Mouse (Mus musculus) CD8-positive naive resting alpha-beta T cell, adult 2 months (primary cell): Measurements from ENCODE around the gene Tmem30b.
"Not testable (repeated sequence)": the region's sequence is repeated elsewhere in the genome, so short reads cannot be mapped to it uniquely, and the experiment has no call there.

Source experiments
- DNase-seq, 2 experiments: peaks; one replicate each; pipeline ENCODE4 v3.0.0; 2022; ENCODE audit warnings: low read depth in 2 of 2, low spot score in 2 of 2

Tmem30b gene

DNA sequence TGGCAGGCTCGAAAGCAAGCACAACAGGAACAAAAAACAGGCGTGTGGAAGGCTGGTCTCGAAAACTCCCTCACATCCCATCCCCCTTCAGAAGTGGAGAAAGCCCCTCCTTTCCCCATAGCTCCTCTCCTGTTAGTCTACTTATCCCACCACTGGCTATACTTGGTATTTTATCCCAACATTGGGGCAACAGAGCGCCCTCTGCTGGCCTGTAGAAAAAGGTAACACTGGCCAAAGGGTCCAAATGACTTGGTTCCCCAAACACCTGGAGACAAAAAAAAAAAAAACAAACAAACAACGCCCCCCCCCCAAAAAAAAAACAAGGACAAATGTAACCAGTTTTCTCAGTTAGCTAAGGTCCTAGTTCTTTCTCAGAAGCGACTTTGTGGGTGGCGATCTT, 13.9 kb upstream of the Tmem30b start:
- DNase-seq = no peak

DNA sequence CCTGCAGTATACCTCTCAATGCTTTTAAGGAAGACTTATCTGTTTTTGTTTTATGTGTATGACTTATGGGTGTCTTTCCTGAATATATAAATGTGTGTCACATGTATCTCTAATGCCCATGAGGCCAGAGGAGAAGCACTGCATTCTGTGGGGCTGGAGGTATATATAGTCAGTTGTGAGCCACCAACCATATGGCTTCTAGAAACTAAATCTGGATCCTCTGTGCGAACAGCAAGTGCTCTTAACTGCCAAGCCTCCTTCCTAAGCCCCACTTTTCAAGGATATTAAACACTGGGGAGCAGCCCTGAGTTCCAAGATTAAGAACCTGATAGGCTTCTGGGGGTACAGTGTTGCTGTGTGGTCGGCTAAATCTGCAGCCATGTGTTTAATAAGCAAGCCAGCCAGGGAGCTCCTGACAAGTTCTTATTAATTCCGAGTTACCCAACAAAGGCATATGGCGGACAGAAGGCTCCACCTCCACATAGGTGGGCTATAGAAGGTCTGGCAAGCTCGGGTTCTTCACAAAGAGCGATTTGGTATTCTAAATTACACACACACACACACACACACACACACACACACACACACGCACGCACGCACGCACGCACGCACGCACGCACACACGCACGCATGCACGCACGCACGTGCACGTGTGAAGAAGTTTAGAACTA, 12.5 kb upstream of the Tmem30b start:
- no peak for DNase-seq

DNA sequence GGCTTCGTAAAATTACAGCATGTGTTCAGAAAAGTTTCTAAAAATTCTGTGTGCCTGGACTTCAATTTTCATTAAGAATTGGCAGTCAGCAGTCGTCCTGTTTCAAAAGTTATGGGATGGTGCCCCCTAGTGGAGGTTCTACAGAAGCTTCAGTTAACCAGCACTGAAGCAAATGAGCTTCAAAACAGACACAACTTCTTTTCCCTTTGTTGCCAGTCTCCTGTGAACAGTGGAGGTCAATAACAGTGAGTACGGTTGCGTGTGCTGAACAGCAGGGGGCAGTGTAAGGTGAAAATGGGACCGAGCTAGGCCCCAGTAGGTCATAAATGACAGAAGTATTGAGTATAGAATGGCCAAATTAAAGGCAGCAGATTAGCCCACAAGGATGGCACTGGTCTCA, 8.0 kb upstream of the Tmem30b start:
- peak; percentile 63 to 71 for DNase-seq

DNA sequence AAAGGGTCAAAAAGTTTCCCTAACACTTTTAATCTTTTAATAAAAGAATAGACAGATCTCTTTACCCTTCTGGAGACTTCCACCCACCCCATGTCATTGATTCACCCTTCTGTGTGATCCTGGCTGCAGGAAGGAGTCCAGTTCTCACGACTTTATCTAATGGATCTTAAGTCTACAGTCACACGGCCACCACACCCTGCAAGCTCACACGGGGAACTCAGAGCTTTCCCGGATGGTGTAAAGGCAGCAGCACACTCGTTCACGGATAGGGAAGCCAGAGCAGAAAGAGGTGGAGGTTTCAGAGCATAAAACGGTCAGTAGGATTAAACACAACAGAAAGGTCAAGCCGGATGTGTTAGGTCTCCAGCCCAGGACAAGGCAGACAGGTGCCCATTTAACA, 2.1 kb upstream of the Tmem30b start:
- DNase-seq = no peak

DNA sequence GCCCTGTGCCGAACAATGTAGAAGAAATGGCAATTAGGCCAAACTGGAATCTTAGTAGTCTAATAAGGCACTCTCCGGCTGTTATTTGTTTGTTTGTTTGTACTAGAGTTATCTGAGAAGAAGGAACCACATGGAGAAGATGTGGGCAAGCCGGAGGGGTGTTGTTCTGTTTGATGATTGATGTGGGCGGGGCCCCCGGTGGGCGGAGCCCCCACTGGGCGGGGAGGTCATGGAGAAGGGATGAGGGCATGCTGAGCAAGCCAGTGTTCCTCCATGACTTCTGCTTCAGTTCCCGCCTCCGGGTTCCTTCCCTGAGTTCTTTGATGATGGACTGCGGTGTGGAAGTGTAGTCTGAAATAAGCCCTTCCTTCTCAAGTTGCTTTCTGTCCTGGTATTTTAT, 1.5 kb upstream of the Tmem30b start:
- no peak for DNase-seq

DNA sequence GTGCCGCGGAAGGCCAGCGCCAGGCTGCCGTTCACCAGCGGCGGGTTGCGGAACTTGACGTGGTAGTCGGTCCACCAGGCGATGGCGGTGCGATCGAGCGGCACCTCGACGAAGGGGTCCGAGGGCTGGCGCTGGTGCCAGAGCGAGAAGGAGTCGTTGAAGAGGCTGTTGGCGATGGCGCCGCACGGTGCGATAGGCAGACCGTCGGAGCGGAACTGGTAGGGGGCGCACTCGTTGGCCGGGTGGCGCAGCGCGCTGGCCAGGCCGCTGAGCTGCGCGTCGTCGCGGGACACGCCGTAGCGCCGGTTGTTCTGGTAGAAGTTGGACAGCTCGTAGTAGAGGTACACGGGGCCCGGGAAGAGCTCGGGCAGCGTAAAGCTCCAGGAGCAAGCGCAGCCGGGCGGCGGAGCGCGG, 513 bp downstream of the Tmem30b start:
- DNase-seq = peak; percentile 18 to 39

DNA sequence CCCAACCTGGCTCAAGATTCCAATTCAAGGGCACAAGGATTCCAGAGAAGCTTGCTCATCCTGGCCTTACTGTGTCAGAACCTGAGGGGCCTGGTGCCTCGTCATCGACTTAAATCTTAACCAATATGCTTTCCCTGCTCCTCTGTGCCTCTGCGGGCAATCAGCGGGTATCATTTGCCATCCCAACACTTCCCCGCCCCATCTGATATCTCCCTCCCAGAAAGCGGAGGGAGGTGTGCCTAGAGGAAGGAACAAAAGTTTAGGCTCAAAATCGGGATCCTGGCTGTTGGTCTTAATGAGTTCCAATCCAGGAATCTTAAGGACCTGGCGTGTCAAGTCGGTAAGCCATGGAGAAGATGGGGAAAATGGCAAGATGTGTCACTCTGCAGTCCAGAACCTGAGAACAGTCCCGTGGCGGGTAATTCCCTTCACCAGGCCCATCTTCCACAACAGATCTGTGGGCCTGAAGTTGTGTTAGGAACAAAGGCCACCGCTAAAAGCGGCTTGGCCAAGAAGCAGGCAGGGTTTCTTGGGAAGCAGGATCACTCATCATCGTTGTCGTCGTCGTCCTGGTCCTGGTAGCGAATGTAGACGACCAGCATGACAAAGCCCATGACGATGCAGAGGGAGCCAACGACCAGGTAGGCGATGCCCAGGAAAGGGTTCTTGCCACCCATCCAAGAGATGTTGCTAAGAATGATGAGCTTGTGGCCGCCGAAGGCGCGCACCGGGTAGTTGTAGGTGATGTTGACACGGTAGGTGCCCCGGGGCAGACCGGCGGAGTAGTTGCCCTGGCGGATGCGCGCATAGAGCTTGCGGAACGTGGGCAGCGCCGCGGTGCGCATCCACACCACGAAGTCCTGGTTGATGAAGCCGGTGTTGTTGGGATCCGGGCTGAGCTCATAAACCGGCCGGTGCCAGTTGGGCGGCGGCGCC, 1.2 kb downstream of the Tmem30b start:
- peak in 1 of 2 experiments; percentile 17 for DNase-seq

DNA sequence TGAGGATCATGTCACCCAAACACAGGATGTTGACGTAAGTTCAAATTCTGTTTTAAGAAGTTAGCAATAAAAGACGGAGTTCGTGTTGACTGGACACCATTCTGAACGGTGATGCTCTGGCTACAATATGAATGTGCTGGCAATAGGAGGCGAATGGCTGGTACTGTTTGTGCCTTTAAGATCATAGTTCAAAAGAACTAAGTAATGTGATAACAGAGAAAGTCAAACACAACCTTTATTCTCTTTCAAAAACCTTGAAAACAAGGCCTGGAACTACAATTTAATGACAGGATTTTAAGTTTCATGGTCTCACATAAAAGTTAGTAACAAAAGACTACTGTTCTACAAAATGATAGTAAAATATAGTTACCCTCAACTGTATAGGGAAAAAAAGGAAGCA, 3.0 kb downstream of the Tmem30b start:
- no peak for DNase-seq

DNA sequence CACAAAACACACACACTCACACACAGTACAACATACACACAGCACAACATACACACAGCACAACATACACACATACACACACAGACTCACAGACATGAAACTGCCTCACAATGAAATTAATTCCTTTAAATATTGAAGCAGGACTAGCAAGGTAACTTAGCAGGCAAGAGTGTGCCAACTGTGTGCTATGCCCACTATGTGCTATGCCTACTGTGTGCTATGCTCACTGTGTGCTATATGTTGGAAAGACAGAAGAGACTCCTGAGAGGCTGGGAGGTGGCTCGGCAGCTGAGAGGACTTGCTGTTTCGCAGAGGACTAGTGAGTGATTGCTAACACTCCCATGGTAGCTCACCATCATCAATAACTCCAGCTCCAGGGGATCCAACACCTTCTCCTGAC, 5.8 kb downstream of the Tmem30b start:
- no peak for DNase-seq

DNA sequence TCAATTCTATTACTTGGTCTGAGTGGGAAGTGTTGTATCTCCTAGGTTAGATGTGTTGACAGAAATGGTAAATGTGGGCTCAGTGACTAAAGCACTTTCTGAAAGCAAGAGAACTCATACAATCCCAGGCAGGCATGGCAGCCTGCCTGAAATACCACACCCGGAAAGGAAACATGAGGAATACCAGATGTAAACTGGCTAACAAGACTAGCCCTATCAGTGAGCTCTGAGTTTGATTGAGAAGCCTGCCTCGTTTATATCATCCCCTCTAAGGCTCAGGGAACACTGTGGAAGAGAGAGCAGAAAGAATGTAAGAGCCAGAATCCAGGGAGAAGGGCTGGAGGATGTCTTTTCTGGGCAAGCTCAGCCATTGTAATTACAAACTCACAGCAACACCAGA, 7.0 kb downstream of the Tmem30b start:
- DNase-seq = no peak

DNA sequence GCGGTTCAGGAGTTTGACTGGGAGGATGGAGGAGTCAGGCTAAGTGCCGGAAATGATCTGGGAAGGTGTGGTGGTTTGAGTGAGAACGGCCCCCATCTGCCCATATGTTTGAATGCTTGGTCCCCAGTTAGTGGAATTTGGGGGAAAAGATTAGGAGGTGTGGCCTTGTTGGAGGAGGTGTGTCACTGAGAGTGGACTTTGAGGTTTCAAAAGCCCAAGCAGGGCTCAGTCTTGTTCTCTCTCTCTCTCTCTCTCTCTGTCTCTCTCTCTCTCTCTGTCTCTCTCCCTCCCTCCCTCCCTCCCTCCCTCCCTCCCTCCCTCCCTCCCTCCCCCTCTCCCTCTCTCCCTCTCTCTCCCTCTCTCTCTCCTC, 8.1 kb downstream of the Tmem30b start:
- not testable (repeated sequence) for DNase-seq

DNA sequence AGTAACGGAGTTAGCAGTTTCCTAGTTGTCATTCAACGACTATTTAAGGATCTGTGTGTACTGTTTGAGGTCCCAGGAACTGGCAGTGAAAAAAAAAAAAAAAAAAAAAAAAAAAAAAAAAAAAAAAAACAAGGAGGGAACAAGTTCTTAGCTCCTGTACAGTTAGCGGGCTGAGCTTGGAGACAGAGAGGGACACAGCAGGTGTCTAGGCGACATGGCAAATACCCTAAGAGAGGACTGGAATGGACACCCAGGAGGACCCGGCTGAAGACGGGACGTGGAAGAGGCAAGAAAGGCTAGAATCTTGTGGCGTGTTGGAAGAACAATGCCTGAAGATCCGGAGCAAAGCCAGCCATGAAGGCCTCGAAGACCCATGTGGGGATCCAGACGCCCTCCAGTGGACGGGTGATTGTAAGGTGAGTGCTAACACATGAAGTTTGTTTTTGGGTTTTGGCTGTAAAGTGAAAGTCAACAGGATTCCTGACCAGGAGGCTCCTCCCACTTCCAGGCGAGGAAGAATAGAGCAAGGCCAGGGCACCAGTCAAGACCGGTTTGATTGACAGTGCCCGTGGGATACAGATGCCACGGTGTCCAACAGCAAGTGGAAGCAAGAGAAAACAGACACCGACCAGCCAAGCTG, 8.6 kb downstream of the Tmem30b start:
- no peak for DNase-seq

DNA sequence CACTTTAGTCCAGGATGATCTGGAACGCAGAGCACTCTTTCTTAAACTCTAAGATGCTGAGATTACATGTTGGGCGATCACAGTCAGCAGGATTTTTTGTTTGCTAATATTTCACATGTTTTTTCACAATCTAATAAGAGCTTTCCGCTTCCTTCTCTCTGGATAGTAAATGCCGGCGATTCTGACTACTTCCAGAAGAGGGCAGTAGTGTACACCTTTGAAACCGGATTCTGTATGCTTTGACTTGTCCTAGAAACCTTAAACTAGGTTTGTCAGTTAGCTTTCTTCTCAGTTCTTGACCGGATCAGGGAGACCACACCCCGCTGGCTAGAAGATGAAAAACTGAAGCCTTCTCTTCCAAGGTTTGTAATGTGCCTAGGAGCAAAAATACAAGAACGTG, 11.6 kb downstream of the Tmem30b start:
- DNase-seq = peak; percentile 58 to 73

DNA sequence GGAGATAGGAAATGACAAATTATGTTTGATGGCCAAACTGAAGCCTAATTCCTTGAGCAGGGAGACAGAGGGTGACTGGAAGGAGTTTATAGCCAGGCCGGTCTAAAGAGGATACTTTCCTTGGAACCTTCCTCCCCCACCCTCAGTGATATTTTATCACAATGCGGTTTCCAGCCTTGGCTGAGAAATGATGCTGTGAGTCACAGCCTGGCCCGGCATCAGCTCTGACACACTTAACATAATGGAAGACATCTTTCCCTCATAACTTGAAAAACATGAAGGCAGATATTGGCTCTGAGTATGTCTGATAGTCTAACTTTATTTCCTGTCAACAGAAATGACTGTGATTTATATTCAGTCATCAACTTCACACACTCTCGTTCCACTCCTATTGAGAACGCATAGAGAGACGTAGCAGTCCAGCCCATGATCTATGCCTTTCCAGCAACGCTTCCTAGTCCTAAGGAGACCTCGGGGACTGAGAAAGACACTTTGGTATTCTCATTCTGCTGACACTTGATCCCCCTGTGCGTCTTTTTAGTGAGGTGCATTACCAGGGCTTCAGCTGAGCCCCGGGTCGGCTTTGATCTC, 14.2 kb downstream of the Tmem30b start:
- DNase-seq = no peak

DNA sequence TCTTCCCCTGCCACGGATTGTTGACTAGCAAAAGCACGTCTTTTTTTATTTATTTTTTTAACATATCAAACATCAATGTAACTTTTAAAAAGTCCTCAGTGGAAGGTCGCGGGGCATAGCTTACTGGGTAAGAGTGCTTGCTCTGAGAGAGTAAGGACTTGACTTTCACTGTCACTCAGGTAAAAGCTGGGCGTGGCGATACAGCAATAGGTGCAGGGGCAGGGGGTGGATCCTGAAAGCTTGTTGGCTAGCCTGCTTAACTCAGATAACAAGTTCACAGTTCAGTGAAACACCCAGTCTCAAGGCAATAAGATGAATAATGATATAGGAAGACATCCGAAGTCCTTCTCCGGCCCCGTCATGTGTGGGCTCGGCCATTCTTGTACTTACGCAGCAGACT, 16.6 kb downstream of the Tmem30b start:
- no peak for DNase-seq

DNA sequence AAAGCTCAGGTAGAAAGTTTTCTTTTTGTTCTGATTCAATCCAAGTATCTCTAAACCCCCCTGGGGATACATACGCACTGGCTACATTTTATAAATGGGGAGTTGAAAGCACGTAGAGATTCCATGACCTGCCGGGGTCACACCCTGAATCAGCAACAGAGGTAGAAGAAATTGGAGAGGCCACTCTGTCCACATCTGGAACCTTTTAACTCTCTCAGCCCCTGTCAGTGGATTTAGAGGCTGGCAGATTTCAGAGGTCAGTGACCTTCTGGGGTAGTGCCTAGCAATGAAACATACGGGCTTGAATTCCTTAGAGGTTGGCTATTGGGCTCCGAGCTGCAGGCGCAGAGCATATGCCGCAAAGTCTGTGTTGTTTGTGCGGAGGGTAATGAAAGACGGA, 17.1 kb downstream of the Tmem30b start:
- no peak for DNase-seq

DNA sequence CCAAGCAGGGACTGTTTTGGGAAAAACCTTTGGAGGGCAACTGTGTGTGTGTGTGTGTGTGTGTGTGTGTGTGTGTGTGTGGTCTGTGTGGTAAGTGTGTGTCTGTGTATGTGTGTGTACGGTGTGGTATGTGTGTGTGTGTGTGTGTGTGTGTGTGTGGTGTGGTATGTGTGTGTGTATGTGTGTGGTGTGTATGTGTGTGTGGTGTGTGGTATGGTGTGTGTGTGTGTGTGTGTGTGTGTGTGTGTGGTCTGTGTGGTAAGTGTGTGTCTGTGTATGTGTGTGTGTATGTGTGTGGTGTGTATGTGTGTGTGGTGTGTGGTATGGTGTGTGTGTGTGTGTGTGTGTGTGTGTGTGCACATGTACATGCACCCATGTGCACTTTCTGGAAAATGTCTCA, 18.1 kb downstream of the Tmem30b start:
- not testable (repeated sequence) for DNase-seq

DNA sequence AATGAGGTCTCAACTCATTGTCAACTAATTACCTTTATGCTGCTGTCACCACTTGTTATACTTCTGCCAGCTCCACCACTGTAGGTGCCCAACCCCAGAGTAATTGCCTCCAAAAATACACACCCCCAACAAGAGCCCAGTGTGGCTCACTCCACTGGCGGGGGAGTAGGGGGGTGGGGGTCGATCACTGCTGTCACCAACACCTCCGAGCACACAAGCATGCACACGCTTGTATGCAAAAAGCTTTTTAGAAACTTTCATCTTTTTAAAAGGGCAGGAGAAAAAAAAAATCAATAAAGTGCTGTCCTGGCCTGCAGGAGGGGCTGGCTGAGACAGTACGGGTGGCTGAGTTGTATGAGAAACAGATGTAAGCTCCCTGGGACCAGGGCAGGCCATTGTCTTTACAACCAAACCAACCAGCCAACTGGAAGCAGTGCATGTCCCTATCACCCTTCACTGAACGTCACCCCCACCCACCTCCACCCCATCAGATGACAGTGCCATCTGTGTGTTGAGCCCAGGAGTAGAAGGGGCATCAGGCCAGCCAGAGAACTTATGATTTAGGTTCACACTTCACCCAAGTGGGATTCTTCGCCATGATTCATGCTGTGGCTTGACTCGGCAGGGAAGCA, 20.8 kb downstream of the Tmem30b start:
- DNase-seq = no peak

DNA sequence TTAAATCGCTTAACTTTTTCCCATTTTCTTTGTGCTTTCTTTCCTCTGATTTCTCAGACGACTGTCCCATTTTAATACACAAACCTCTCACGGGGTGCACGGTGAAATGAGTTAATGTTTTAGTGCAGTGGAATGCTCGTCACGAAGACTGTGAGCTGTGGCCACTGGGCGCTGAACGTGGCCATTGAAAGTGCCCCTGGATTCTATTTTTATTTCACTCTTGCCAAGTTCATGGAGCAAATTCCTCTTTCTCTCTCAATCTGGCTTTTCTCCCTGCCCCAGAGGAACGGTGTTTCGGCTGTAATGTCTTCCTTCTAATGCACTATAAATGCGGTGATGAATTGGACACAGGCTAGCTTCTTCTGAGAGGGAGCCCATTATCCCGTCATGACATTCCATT, 23.1 kb downstream of the Tmem30b start:
- DNase-seq = no peak

DNA sequence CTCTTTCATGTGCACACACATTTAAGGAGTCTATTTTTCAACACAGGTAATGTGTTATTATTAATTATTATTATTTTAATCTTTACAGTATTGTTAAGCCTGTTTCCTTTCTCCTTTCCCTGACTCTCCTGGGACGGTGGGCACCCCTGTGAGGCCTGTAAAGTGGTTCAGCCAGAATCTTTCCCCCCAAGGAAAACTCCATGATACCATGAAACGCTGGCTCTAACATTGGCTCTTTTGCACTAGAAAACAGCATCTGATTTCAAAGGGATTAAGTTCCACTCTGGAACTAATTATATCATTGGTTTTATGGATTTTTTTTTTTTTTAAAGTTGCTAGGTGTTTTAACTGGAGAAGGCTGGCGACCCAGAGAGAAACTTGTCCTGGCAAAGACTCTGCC, 24.2 kb downstream of the Tmem30b start:
- DNase-seq = no peak

DNA sequence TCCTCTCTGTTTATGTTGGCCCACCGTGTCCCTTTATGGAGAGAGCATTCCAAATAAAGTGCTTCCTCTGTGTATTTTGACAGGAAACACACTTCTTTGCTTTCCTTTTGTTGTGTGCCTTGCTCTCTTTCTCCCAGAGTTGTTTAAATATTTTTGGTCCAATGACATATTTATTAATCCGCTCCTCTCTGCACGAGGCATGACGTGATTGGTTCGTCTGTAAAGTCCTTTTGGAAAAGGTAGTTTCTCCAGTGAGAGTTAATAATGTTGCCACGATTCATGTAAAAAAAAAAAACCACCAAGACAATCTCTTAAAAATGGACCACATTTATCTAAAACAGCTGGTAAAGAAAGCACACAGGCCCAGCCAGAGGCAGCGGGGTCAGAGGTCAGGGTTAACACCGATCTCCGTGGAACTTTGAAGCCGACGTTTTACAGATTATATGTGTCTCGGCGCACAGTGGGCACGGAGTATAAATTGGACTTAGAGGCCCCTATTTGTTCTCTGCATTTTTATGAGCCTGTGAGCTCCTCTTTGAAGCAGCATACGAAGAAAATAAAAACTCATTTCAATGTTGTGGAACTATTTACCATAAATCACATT, 24.9 kb downstream of the Tmem30b start:
- no peak for DNase-seq
